Comparison of ENCODE assay signal across 19 mouse cellular contexts in the genomic region with DNA sequence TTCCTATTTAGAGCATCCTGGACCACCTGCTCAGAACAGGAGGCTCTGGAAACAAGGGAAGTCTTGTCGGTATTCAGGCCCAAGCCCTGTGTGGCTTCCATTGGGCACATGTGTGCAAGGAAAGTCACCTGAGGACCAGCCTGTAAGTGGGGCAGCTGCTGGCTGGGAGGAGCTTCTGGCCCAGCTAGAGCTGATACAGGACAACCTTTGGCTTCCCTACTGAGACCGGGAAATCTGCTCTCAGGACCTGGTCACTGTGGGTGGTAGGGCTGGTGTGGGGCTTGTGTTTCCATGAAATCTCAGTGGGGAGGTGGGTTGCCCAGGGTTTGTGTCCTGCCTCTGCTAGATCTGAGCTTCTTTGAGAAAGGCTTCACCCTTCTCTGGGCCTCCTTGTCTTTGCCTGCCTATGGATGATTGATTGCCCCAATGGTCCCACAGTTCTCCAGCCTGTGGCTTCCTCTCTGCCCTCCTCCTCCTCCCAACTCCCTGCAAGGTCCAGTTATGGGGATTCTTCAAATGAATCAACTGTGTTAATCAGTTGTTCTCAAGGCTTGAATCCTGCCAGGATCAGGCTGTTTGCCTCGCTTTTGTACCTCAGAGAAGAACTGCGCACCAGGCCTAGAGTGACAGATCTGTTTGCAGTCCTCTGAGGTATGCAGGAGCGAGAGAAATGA. TPM values are rescaled to one million over a fixed set of nuclear protein-coding genes. Genes with fewer than 3 reads are reported as not detected.
A peak's percentile ranks its signal among the peaks of the same experiment; 100 is the strongest.
DNase-seq lines count a peak whose midpoint lies in the region; ATAC-seq lines count a peak whose summit lies in the region.
"Had no signal": no experiment of that assay in that cellular context is flagged by ENCODE, and none has a peak within 500 bp of the region (broad histone marks: within the 10 kb centered on the region; RNA-seq: fewer than 3 reads in every experiment).

No protein-coding gene starts in this region.

- H3K4me2 ChIP-seq in hindbrain, embryonic 11.5 days (replicated peaks; ENCODE audit: low read depth, low read length): no peak overlapping the region
- no peak overlapping the region; the same call in 1 of the 2 replicates for H3K4me2 ChIP-seq in stomach, embryonic 15.5 days
- H3K4me2 ChIP-seq: midbrain, embryonic 12.5 days had no signal

- no peaks in the 10 kb centered on the region for H3K9me3 ChIP-seq in hindbrain, embryonic 10.5 days
- H3K9me3 ChIP-seq in hindbrain, embryonic 11.5 days (ENCODE audit: control insufficient read depth, low read length): no peaks in the 10 kb centered on the region
- no peaks in the 10 kb centered on the region for H3K9me3 ChIP-seq in stomach, embryonic 15.5 days
- H3K9me3 ChIP-seq: midbrain, embryonic 12.5 days had no signal

- H3K27ac ChIP-seq in hindbrain, embryonic 10.5 days: peak overlapping the region; percentile 73
- no peak overlapping the region for H3K27ac ChIP-seq in hindbrain, embryonic 11.5 days (ENCODE audit: low read depth, low read length)
- H3K27ac ChIP-seq in stomach, embryonic 15.5 days: no peak overlapping the region
- H3K27ac ChIP-seq: kidney, postnatal 0 days; midbrain, embryonic 12.5 days had no signal

- no peak overlapping the region for H3K9ac ChIP-seq in hindbrain, embryonic 11.5 days (ENCODE audit: low read depth, low read length)
- no peak overlapping the region for H3K9ac ChIP-seq in stomach, embryonic 15.5 days
- H3K9ac ChIP-seq: midbrain, embryonic 12.5 days had no signal

- peaks cover 24% of the 10 kb centered on the region for H3K4me1 ChIP-seq in hindbrain, embryonic 10.5 days (replicated peaks)
- H3K4me1 ChIP-seq in hindbrain, embryonic 11.5 days (replicated peaks; ENCODE audit: control insufficient read depth, insufficient read depth, low read length): no peaks in the 10 kb centered on the region
- H3K4me1 ChIP-seq in stomach, embryonic 15.5 days: peaks cover 14% of the 10 kb centered on the region
- H3K4me1 ChIP-seq: midbrain, embryonic 12.5 days had no signal

- 69% methylated on average over 5 of the region's 5 CpGs for WGBS in hindbrain, embryonic 10.5 days
- 60% methylated on average over 5 of the region's 5 CpGs for WGBS in hindbrain, embryonic 11.5 days
- 56% methylated on average over 5 of the region's 5 CpGs for WGBS in stomach, embryonic 15.5 days

- DNase-seq in hindbrain, embryonic 10.5 days (ENCODE audit: low spot score): no peak
- DNase-seq in hindbrain, embryonic 11.5 days (ENCODE audit: low spot score): no peak
- peak; percentile 43 for DNase-seq in kidney, postnatal 10 days
- peak; percentile 75 for DNase-seq in liver
- no peak for DNase-seq in ovary, adult 18-20 months (ENCODE audit: low spot score)
- no peak for DNase-seq in adrenal gland, postnatal 14 days
- DNase-seq: adrenal gland, postnatal 36 days; cerebellum, postnatal 14 days; gastrocnemius, postnatal 25 days; lung, adult 2 months; lung, postnatal 4 days had no signal

- H3K36me3 ChIP-seq in hindbrain, embryonic 10.5 days: no peaks in the 10 kb centered on the region
- H3K36me3 ChIP-seq in hindbrain, embryonic 11.5 days (ENCODE audit: control insufficient read depth, insufficient read depth, low read length): no peaks in the 10 kb centered on the region
- H3K36me3 ChIP-seq in stomach, embryonic 15.5 days: no peaks in the 10 kb centered on the region
- H3K36me3 ChIP-seq: midbrain, embryonic 12.5 days had no signal

- H3K27me3 ChIP-seq in hindbrain, embryonic 10.5 days (ENCODE audit: insufficient read depth, poor library complexity, severe bottlenecking): peaks cover 38% of the 10 kb centered on the region
- peaks cover 17% of the 10 kb centered on the region for H3K27me3 ChIP-seq in hindbrain, embryonic 11.5 days (ENCODE audit: control insufficient read depth, insufficient read depth, low read length)
- peaks cover 17% of the 10 kb centered on the region for H3K27me3 ChIP-seq in stomach, embryonic 15.5 days (replicated peaks)

- no peak overlapping the region for H3K4me3 ChIP-seq in hindbrain, embryonic 10.5 days
- H3K4me3 ChIP-seq in hindbrain, embryonic 11.5 days (ENCODE audit: low read depth, low read length): no peak overlapping the region
- H3K4me3 ChIP-seq in stomach, embryonic 15.5 days (replicated peaks): no peak overlapping the region
- H3K4me3 ChIP-seq: midbrain, embryonic 12.5 days; myocyte had no signal

- no peak for ATAC-seq in hindbrain, embryonic 11.5 days (ENCODE audit: low FRiP score)
- ATAC-seq in stomach, embryonic 15.5 days (ENCODE audit: insufficient read depth, low FRiP score, low read depth): 0 out of 2 replicates have a peak, but pooled peaks have one; percentile 18
- ATAC-seq: hindbrain, embryonic 16.5 days had no signal

RNA-seq across cellular contexts. Expression of a gene that starts 6.8 kb away (rescaled TPM):
- polyA plus RNA-seq in hindbrain, embryonic 10.5 days (2016; fragmentation: Nextera tagmentation; extraction: Ambion mirVana): 2.3 and 3.0 TPM in 2 replicates
- polyA plus RNA-seq in hindbrain, embryonic 11.5 days (2014; fragmentation: Nextera tagmentation; extraction: Ambion mirVana): 2.7 and 3.5 TPM in 2 replicates
- 2.6 and 3.2 TPM in 2 replicates for polyA plus RNA-seq in stomach, embryonic 15.5 days (2015; fragmentation: Nextera tagmentation; extraction: Ambion mirVana)
- 2.6 TPM in 2 replicates for total RNA-seq in adrenal gland, postnatal 14 days (2021)
- polyA plus RNA-seq: myocyte had no signal

RNA-seq across cellular contexts. Expression of a gene that starts 31.4 kb away (rescaled TPM):
- not detected in 2 replicates for polyA plus RNA-seq in hindbrain, embryonic 10.5 days (2016; fragmentation: Nextera tagmentation; extraction: Ambion mirVana)
- not detected in 2 replicates for polyA plus RNA-seq in hindbrain, embryonic 11.5 days (2014; fragmentation: Nextera tagmentation; extraction: Ambion mirVana)
- polyA plus RNA-seq in stomach, embryonic 15.5 days (2015; fragmentation: Nextera tagmentation; extraction: Ambion mirVana): not detected in 2 replicates
- total RNA-seq in adrenal gland, postnatal 14 days (2021): not detected in 2 replicates
- total RNA-seq: adrenal gland, postnatal 36 days; gastrocnemius, postnatal 25 days; layer of hippocampus, postnatal 14 days; left cerebral cortex, postnatal 36 days had no signal
- polyA plus RNA-seq: heart, embryonic 16.5 days; hindbrain, embryonic 16.5 days; kidney, postnatal 0 days; lung, adult 2 months; midbrain, embryonic 12.5 days had no signal

RNA-seq across cellular contexts. Expression of a gene that starts 33.9 kb away (rescaled TPM):
- polyA plus RNA-seq in hindbrain, embryonic 10.5 days (2016; fragmentation: Nextera tagmentation; extraction: Ambion mirVana): 5.2 and 5.7 TPM in 2 replicates
- 4.9 and 5.5 TPM in 2 replicates for polyA plus RNA-seq in hindbrain, embryonic 11.5 days (2014; fragmentation: Nextera tagmentation; extraction: Ambion mirVana)
- polyA plus RNA-seq in stomach, embryonic 15.5 days (2015; fragmentation: Nextera tagmentation; extraction: Ambion mirVana): 4.5 and 6.4 TPM in 2 replicates
- 1.9 and 9.9 TPM in 2 replicates for total RNA-seq in adrenal gland, postnatal 14 days (2021)

RNA-seq across cellular contexts. Expression of a gene that starts 55.2 kb away (rescaled TPM):
- polyA plus RNA-seq in hindbrain, embryonic 10.5 days (2016; fragmentation: Nextera tagmentation; extraction: Ambion mirVana): 0.10 and 0.24 TPM in 2 replicates
- 0.32 TPM in 2 replicates for polyA plus RNA-seq in hindbrain, embryonic 11.5 days (2014; fragmentation: Nextera tagmentation; extraction: Ambion mirVana)
- polyA plus RNA-seq in stomach, embryonic 15.5 days (2015; fragmentation: Nextera tagmentation; extraction: Ambion mirVana): 0.15 and 0.30 TPM in 2 replicates
- total RNA-seq in adrenal gland, postnatal 14 days (2021): 0.37 and 0.38 TPM in 2 replicates
- total RNA-seq: gastrocnemius, postnatal 25 days had no signal
- polyA plus RNA-seq: midbrain, embryonic 12.5 days; myocyte had no signal

Comparison
In these comparisons a context has a peak if more than half of its experiments do, and no peak if none do; other contexts are left out.
1. DNase-seq: peak in kidney, postnatal 10 days (single experiment) and liver (single experiment); none in hindbrain, embryonic 10.5 days (single experiment), hindbrain, embryonic 11.5 days (single experiment), ovary, adult 18-20 months (single experiment) and adrenal gland, postnatal 14 days (single experiment).